Mouse (Mus musculus): Measurements from ENCODE around the gene Slc15a2. TPM values are rescaled to one million over a fixed set of nuclear protein-coding genes. Genes with fewer than 3 reads are reported as not detected.

Slc15a2 gene
- total RNA-seq, 2 experiments from 2014 or later = 1.4 to 2.8 TPM

DNA sequence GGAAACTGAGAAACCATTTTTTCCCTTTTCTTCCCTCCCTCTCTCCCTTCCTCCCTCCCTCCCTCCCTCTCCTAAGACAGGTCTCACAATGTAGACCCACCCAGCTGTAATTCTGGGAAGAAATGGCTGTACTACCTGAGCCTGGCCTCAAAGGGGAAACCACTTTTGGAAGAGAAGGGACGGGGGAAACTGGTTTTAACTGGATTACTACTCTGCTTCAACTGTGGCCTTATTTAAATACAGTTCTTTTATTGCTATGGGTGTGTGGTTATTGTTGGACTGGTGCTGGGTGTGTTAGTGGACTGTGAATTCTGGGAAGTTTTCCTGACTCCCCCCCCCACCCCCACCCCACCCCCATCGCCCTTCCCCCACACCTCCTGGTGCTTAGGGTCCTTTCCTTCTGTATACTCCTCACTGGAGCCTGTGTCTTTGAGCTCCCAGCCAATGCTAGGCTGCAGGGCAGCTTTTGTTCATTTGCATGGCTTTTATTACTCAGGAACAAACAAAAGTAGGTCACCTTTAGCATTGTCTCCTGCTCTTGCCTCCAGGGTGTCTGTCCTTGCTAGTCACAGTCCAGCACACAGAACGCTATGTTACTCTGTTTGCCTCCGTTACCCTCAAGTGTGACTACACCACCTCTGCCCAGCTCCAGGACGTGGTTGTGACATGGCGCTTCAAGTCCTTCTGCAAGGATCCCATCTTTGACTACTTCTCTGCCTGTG lies 76.9 kb downstream of the Slc15a2 start:
- DNase-seq = no peak
- intact Hi-C loops (cut with DNase I) = no loop called here

GRCm38 (mm10) chr16:36700484-36700883 lies 84.3 kb downstream of the Slc15a2 start:
- no peak for DNase-seq
- intact Hi-C loops (cut with DNase I) = no loop called here

Small RNA genes within 50 kb of the gene (microRNA-seq; reads per million reads assigned to microRNA genes)
- 0 reads per million in 2 experiments for gene Gm22617 (ENCODE audit: borderline number of aligned reads in 2 of 2)

Other genes with a start within 250 kb of the Slc15a2 start
- gene Casr, start 222.8 kb downstream of the Slc15a2 start, total RNA-seq (2021) = under 1 TPM in 1 of 2 experiments, not detected in 1; 0.08 TPM
- gene Cd86, start 118.9 kb downstream of the Slc15a2 start, total RNA-seq (2021) = 1 to 10 TPM; 1.9 to 2.6 TPM
- gene Ildr1, start 91.0 kb downstream of the Slc15a2 start, total RNA-seq (2021) = not detected
- gene Iqcb1, start 43.4 kb upstream of the Slc15a2 start, total RNA-seq (2021) = 10 to 100 TPM; 14.3 to 15.2 TPM
- under 1 TPM; 0.54 to 0.78 TPM for gene Eaf2, start 90.0 kb upstream of the Slc15a2 start, total RNA-seq (2021)
- 10 to 100 TPM; 45.5 to 46.8 TPM for gene Golgb1, start 90.2 kb upstream of the Slc15a2 start, total RNA-seq (2021)
- 10 to 100 TPM in 1 of 2 experiments, 1 to 10 TPM in 1; 8.2 to 10.8 TPM for gene Hcls1, start 150.0 kb upstream of the Slc15a2 start, total RNA-seq (2021)
- gene Fbxo40, start 205.5 kb upstream of the Slc15a2 start, total RNA-seq (2021) = 100 to 1,000 TPM; 159 to 206 TPM
- gene Polq, start 226.8 kb upstream of the Slc15a2 start, total RNA-seq (2021) = 1 to 10 TPM; 2.1 to 3.0 TPM